8 mouse cellular contexts compared by ENCODE assay signal in the genomic region with DNA sequence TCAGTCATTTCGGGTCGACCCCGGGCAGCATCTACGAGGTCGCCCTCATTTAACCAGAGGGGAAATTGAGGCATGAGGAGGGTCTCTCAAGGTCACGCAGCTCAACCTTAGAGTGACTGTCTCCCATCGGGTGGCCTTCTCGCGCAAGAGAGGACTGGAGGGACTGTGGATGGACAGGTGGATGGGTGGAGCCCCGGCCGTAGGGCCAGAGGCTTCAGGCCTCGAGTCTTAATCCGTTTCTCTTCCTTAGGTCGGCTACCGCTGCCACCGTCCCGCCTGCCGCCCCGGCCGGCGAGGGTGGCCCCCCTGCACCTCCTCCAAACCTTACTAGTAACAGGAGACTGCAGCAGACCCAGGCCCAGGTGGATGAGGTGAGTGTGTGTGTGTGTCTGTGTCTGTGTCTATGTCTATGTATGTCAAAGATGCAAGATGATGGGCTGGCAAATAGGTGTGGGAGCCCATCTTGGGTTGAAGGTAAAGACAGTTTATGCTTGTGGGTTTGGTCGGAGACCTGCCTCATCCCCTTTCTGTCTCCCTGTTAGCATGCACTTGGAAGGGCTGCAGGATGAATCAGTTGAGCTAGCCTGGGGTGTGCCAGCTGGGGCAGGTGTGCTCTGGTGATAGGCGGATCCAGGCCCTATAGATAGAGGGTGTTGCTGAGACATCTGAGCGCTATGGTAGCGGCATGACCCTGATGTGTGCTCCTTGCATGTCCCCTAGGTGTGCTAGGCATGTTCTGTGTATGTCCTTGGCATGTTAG. TPM values are rescaled to one million over a fixed set of nuclear protein-coding genes. Genes with fewer than 3 reads are reported as not detected.
DNase-seq lines count a peak whose midpoint lies in the region; ATAC-seq lines count a peak whose summit lies in the region.

No protein-coding gene starts in this region.

- H3K27me3 ChIP-seq in hindbrain, embryonic 13.5 days: no peaks in the 10 kb centered on the region

- peak overlapping the region; percentile 96 for H3K4me2 ChIP-seq in hindbrain, embryonic 13.5 days

- H3K4me3 ChIP-seq in hindbrain, embryonic 13.5 days: peak overlapping the region; percentile 98

- DNase-seq in gastrocnemius, adult 18-20 months (ENCODE audit: low spot score): peak; percentile 3
- no peak for DNase-seq in gastrocnemius, postnatal 25 days
- peak; percentile 60 for DNase-seq in 3134 (ENCODE audit: extremely low read depth, insufficient read length, low spot score)
- DNase-seq in c-Kit-positive CD71-positive TER-119-positive erythroid progenitor cells, embryonic 14.5 days (ENCODE audit: low spot score): peak; percentile 71
- DNase-seq in natural killer cell, adult 2 months (ENCODE audit: low spot score in 2 of 2): no peak
- DNase-seq in urinary bladder, adult 18-20 months (ENCODE audit: low spot score in 2 of 2): no peak

- peak overlapping the region; percentile 100 for H3K9ac ChIP-seq in hindbrain, embryonic 13.5 days

- 12% methylated on average over 25 of the region's 25 CpGs for WGBS in hindbrain, embryonic 13.5 days

- peak; percentile 21 for ATAC-seq in hindbrain, embryonic 13.5 days (ENCODE audit: low FRiP score)
- ATAC-seq in megakaryocyte progenitor cell, adult 5-6 weeks (replicated peaks; ENCODE audit: poor library complexity): peak; percentile 46

- H3K36me3 ChIP-seq in hindbrain, embryonic 13.5 days: peaks cover 28% of the 10 kb centered on the region

- H3K9me3 ChIP-seq in hindbrain, embryonic 13.5 days: no peaks in the 10 kb centered on the region

- H3K4me1 ChIP-seq in hindbrain, embryonic 13.5 days (replicated peaks): peaks cover 45% of the 10 kb centered on the region

- peak overlapping the region; percentile 98 for H3K27ac ChIP-seq in hindbrain, embryonic 13.5 days

RNA-seq across cellular contexts. Expression of a gene that starts 0.7 kb away (rescaled TPM):
- 10 to 100 TPM; 37.4 to 39.3 TPM for total RNA-seq in gastrocnemius, adult 18-20 months (2021)
- 10 to 100 TPM; 34.9 to 35.2 TPM for total RNA-seq in gastrocnemius, postnatal 25 days (2021)
- polyA plus RNA-seq in hindbrain, embryonic 13.5 days (2015; fragmentation: Nextera tagmentation; extraction: Ambion mirVana): 217 and 227 TPM in 2 replicates
- 36.6 and 41.2 TPM in 2 replicates for total RNA-seq in megakaryocyte progenitor cell, adult 5-6 weeks (2015)
- total RNA-seq in megakaryocyte progenitor cell, adult 5-6 weeks (2017): 8.2 and 12.8 TPM in 2 replicates

RNA-seq across cellular contexts. Expression of a gene that starts 6.0 kb away (rescaled TPM):
- 10 to 100 TPM; 41.9 to 72.2 TPM for total RNA-seq in gastrocnemius, adult 18-20 months (2021)
- total RNA-seq in gastrocnemius, postnatal 25 days (2021): 10 to 100 TPM; 21.0 to 50.8 TPM
- 7.4 and 9.4 TPM in 2 replicates for polyA plus RNA-seq in hindbrain, embryonic 13.5 days (2015; fragmentation: Nextera tagmentation; extraction: Ambion mirVana)
- total RNA-seq in megakaryocyte progenitor cell, adult 5-6 weeks (2015): 8.3 and 8.8 TPM in 2 replicates
- total RNA-seq in megakaryocyte progenitor cell, adult 5-6 weeks (2017): 4.0 and 4.8 TPM in 2 replicates

RNA-seq across cellular contexts. Expression of a gene that starts 18.4 kb away (rescaled TPM):
- total RNA-seq in gastrocnemius, adult 18-20 months (2021): 1 to 10 TPM; 3.5 to 3.7 TPM
- total RNA-seq in gastrocnemius, postnatal 25 days (2021): 1 to 10 TPM; 3.9 to 4.1 TPM
- 28.7 and 41.0 TPM in 2 replicates for polyA plus RNA-seq in hindbrain, embryonic 13.5 days (2015; fragmentation: Nextera tagmentation; extraction: Ambion mirVana)
- 18.6 and 23.4 TPM in 2 replicates for total RNA-seq in megakaryocyte progenitor cell, adult 5-6 weeks (2015)
- total RNA-seq in megakaryocyte progenitor cell, adult 5-6 weeks (2017): 23.9 and 40.6 TPM in 2 replicates

RNA-seq across cellular contexts. Expression of a gene that starts 29.5 kb away (rescaled TPM):
- 10 to 100 TPM; 20.0 to 23.5 TPM for total RNA-seq in gastrocnemius, adult 18-20 months (2021)
- 10 to 100 TPM; 15.5 to 15.9 TPM for total RNA-seq in gastrocnemius, postnatal 25 days (2021)
- polyA plus RNA-seq in hindbrain, embryonic 13.5 days (2015; fragmentation: Nextera tagmentation; extraction: Ambion mirVana): 13.4 and 15.2 TPM in 2 replicates
- 6.2 and 7.6 TPM in 2 replicates for total RNA-seq in megakaryocyte progenitor cell, adult 5-6 weeks (2015)
- 6.6 and 6.7 TPM in 2 replicates for total RNA-seq in megakaryocyte progenitor cell, adult 5-6 weeks (2017)

RNA-seq across cellular contexts. Expression of a gene that starts 31.2 kb away (rescaled TPM):
- not detected for total RNA-seq in gastrocnemius, adult 18-20 months (2021)
- total RNA-seq in gastrocnemius, postnatal 25 days (2021): not detected
- polyA plus RNA-seq in hindbrain, embryonic 13.5 days (2015; fragmentation: Nextera tagmentation; extraction: Ambion mirVana): 0.26 and 0.35 TPM in 2 replicates
- total RNA-seq in megakaryocyte progenitor cell, adult 5-6 weeks (2015): not detected in 2 replicates
- not detected in 2 replicates for total RNA-seq in megakaryocyte progenitor cell, adult 5-6 weeks (2017)

Comparison
In these comparisons a context has a peak if more than half of its experiments do, and no peak if none do; other contexts are left out.
1. DNase-seq: peak in gastrocnemius, adult 18-20 months (single experiment), 3134 (single experiment) and c-Kit-positive CD71-positive TER-119-positive erythroid progenitor cells, embryonic 14.5 days (single experiment); none in gastrocnemius, postnatal 25 days (single experiment), natural killer cell, adult 2 months (0 of 2) and urinary bladder, adult 18-20 months (0 of 2).